Mouse (Mus musculus) cerebellum, adult 11-12 months (tissue): ENCODE results near the gene Rabif.
"Not testable (repeated sequence)": the region's sequence is repeated elsewhere in the genome, so short reads cannot be mapped to it uniquely, and the experiment has no call there.

Source experiments
- DNase-seq: peaks from one replicate; pipeline ENCODE4 v3.0.0; 2022

Rabif gene

DNA sequence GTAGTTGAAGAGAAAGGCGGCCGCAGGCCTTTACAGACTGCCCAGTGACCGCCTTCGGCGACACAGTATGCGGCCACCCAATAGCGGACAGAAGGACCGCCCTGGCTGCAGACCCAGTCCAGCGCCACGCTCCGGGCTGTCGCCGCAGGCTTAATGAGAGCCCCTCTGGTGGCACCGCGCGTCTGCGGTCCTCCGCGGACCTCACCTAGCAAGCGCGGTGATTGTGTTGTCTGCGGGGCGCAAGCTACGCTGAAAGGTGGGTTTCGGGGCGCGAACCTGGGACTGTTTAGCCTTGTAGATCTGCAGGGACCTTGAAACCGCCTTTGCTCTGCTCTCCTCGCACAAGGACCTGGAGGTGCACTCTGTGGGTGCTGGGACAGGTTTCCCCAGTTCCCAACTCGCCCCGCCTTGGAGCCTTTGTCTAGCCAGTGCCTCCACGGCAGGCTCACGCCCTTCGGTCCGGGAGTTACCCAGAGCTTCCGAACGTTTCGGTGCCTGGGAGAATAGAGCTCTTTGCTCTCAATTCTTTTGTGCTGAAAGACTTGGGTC, 18.9 kb downstream of the Rabif start:
- no peak for DNase-seq

DNA sequence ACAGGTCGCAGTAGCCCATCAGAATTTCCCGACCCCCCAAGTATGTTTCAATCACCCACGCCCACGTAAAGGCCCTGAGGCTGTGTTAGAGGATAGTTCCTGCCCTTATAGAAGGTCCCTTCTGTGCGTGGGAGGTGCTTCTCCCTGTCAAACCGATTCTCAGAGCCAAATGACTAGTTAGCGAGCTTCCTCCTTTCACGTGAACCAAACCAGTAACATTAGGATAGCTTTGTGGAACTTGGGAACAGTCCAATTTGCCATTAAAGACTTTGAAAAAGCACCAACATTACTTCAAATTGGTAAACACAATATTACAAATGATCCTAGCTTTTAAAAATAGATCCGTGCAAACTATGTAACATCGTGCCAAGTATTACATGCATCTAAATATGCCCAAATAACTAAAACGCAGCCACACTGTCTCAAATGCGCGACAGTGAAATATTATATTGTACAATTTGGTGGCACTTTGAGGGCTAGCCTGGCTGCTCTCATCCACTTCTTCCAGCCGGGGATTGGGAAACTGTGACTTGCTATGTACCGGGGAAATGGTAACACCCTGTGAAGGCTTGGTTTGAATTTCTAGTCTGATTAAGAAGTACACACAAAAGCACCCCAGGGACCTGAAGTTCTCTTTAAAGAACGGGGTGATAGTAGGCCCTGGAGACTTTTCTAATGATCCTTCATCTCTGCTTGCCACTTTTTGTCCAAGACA, 19.6 kb downstream of the Rabif start:
- DNase-seq, result no peak

DNA sequence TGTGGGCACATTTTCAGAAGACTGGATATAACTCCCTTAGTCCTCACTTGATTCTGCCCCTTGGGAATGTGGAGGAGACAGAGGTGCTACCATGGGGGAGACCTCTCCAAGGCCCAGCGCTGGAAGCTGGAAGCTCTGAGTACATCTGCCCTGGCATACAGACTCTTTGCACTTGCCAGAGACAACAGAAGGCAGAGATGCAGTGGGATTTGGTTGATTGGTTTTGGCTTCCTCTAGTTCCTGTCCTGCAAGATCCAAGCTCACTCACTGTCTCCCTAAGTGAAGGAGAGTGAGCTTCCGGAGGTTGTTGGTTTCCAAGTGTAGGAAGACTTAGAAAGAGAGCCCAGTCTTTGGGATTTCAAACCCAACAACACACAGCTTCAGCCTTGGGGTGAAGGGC, 21.4 kb downstream of the Rabif start:
- no peak for DNase-seq

DNA sequence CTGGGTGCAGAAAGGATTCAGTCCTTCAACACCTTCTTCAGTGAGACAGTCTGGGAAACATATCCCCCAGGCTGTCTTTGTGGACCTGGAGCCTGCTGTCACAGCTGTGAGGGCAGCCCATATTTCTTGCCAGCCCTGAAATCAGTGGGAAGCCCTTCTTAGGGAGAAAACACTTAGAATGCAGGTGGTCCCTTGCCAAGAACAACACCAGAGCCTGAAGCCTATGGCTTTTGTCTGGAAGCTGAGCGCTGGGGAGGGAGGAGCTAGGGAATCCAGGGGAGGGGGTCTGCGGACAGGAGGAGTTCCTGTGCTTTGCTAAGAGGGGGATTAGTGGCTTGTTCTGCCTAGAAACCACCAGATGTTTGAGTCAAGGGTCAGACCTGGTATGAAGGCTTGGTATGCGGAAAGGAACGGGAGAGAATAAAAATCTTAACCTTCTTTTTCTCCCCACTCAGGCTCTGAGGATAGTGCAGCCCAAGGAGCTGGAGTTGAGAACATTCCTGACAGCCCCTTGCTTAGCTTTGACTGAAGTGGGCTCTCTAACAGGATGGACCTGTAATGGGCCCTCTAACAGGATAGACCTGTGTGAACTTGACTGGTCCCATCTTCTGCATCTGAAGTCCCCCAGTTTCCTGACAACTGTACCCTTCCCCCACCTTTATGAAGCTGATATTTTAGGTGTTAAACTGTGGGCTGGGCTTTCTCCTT, 22.2 kb downstream of the Rabif start:
- no peak for DNase-seq

DNA sequence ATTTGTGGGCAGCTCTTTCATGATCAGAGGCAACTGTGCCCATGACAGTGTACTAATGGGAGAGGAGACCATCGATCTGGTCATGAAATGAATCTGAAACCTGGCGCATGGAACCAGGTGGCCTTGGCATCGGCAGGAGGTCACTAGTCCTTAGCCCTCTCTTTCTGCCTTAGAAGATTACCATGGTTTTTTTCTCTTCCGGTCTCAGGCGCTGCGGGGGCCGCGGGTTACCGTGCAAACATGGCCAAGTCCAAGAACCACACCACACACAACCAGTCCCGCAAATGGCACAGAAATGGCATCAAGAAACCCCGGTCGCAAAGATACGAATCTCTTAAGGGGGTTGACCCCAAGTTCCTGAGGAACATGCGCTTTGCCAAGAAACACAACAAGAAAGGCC, 23.4 kb downstream of the Rabif start:
- DNase-seq, result not testable (repeated sequence)

GRCm38 (mm10) chr1:134518677-134519076, 24.2 kb downstream of the Rabif start:
- DNase-seq, result peak; percentile 72

GRCm38 (mm10) chr1:134519201-134519600, 24.8 kb downstream of the Rabif start:
- DNase-seq, result not testable (repeated sequence)

GRCm38 (mm10) chr1:134520001-134520721, 25.7 kb downstream of the Rabif start:
- no peak for DNase-seq

GRCm38 (mm10) chr1:134521163-134521562, 26.7 kb downstream of the Rabif start:
- no peak for DNase-seq

GRCm38 (mm10) chr1:134522325-134522724, 27.9 kb downstream of the Rabif start:
- DNase-seq, result no peak

DNA sequence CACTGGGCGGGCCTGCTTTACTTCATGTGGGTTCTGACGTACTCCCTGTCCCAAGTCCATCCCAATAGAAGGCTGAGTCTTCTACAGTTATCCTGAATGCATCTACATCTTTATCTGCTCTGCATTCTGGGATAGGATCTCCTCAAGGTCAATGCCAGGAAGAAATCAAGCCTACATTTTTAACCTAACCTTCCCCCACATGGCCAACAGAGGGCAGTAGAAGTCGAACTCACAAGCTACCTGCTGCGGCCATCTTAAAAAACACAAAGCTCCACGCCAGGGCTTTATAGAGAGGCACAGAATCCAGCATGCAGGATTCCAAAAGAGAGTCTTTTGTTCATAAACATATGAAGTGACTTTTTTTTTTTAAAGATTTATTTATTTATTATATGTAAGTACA, 30.0 kb downstream of the Rabif start:
- DNase-seq, result no peak

DNA sequence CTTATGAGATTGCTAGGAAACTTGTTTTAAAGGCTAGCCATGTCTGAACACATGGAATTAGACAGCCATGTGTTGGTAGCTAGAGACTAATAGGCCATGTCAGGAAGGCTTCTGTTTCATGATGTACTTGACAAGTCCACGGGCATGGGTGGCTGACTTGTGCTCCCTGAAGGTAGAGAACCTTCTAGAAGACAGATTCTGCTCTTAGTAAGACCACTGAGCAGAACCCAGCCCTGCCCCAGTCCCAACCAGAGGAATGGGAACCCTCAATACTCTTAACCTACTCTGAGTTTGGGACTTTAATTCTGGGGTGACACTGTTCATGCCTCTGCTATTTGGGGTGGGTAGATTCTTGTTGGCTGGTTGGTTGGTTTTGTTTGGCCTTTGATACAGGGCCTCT, 30.6 kb downstream of the Rabif start:
- no peak for DNase-seq

DNA sequence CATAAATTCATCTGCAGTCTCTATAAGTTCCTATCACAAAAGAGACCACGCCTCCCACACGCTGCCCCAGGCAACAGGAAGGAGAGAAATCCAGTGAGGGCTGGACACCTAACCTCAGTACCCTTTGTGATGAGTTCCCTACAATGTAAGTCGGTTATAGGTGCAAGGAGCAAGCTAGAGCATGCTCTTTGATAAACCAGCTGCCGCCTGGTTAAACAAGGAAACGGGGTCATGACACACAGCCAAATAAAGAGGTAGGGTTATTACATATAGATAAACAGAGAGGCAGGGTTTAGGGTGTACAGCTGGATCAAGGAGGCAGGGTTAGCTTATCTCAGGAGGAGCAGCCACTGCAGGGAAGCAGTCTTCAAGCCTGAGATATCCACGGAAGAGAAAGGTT, 32.3 kb downstream of the Rabif start:
- DNase-seq, result no peak

- no peak for DNase-seq
Measured at GRCm38 (mm10) chr1:134530618-134531017, 36.2 kb downstream of the Rabif start.

GRCm38 (mm10) chr1:134533710-134534109, 39.3 kb downstream of the Rabif start:
- not testable (repeated sequence) for DNase-seq

- no peak for DNase-seq
Measured at GRCm38 (mm10) chr1:134535054-134535453, 40.6 kb downstream of the Rabif start.

DNA sequence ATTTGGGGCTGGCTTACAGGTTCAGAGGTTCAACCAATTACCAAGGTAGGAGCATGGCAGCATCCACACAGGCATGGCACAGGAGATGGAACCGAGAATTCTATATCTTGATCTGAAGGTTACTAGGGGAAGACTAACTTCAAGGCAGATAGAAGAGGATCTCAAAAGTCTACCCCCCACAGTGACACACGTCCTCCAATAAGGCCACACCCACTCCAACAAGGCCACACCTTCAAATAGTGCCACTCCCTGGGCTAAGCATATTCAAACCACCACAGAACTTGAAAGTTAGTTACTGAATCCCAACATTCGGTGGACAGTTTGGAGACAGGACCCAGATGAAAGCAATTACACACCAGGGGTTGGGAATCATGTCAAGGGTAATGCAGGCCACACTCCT, 41.1 kb downstream of the Rabif start:
- DNase-seq, result no peak

DNA sequence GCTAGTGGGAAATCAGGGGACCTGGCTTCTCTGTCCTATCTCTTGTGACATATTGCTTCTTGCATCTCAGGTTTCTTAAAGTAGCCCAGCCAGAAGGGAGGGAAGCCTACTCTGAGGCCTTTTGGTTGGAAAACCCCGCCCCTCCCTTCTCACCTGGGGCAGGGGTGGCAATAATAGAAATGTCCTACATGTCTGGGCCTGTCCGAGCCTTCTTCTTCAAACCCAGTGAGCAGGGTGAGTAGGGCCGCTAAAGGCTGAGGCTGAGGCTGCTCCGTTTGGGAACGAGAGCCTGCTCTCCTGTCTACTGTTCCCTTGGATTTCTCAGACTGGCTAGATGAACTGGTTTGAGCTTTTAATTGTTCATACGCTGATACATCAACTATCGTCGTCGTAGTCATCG, 46.2 kb downstream of the Rabif start:
- DNase-seq, result no peak

GRCm38 (mm10) chr1:134548231-134548630, 53.8 kb downstream of the Rabif start:
- no peak for DNase-seq

- no peak for DNase-seq
Measured at GRCm38 (mm10) chr1:134549632-134550132, 55.2 kb downstream of the Rabif start, which contains the start of gene Mgat4e. Gene Mgat4e, minus strand, starts transcription at chr1:134549682.

- DNase-seq, result no peak
Measured at GRCm38 (mm10) chr1:134551869-134552268, 57.4 kb downstream of the Rabif start.

DNA sequence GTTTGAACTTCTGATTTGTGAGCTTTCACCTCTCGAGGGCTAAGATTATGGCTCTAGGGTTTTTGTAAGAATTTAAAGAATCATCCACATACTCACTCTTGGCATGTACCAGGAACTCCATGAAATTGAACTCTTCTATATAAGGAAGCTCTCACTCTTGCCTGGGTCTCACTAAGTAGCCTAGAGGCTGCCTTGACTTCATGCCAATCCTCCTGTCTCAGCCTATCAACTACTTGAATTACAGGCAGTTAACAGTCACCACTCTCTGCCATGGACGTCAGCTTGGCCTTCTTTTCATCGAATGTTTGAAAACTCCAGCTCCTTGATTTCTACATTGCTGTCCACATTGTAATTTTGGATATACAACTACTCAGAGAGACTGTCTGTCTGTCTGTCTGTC, 57.9 kb downstream of the Rabif start:
- DNase-seq, result no peak

DNA sequence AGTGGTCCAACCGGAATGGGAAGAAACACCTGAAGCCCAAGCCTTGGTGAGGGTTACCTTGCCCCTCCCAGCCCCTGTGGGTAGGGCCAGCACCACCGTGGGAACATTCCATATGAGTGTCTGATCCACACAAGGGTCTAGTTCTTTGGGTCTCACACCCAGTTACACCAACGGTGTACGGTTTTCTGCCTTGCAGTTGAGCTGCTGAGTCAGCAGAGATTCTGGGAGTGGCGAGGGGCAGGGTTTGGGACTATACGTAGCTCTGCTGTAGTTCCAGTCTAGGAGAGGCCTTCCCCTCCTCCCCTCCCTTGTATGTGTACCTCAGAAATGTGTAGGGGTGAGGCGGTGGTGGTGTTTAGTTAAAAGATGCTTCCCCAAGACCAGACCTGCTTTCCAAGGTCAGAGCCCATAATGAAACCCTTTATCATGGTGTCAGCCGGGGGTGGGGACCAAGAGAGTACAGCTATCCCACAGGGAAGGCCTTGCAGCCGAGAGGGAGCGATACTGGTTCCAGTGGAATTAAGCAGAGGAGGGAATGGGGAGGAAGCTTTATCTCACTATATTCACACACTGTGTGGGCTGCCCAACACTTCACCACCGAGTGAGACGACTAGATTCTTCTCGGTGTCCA, 60.9 kb downstream of the Rabif start:
- DNase-seq, result peak; percentile 28
